In genomic region chr14:25607968-25608491, GRCm38 (mm10) we compare ENCODE assay signal across 8 mouse cellular contexts.
DNase-seq lines count a peak whose midpoint lies in the region; ATAC-seq and TF ChIP-seq lines count a peak whose summit lies in the region.

No protein-coding gene starts in this region.

- peak overlapping the region; percentile 91 for H3K4me2 ChIP-seq in kidney, embryonic 15.5 days
- peak overlapping the region; percentile 100 for H3K4me2 ChIP-seq in lung, embryonic 15.5 days

- H3K4me1 ChIP-seq in brown adipose tissue, adult 24 weeks (ENCODE audit: control insufficient read depth, insufficient read depth, insufficient read length, low read length), result peaks cover 40% of the 10 kb centered on the region
- H3K4me1 ChIP-seq in kidney, embryonic 15.5 days, result peaks cover 92% of the 10 kb centered on the region
- H3K4me1 ChIP-seq in lung, embryonic 15.5 days, result peaks cover 86% of the 10 kb centered on the region

- no peaks in the 10 kb centered on the region for H3K9me3 ChIP-seq in kidney, embryonic 15.5 days (replicated peaks)
- no peaks in the 10 kb centered on the region for H3K9me3 ChIP-seq in lung, embryonic 15.5 days

- no peaks in the 10 kb centered on the region for H3K36me3 ChIP-seq in kidney, embryonic 15.5 days
- no peaks in the 10 kb centered on the region for H3K36me3 ChIP-seq in lung, embryonic 15.5 days

- peak overlapping the region; percentile 81 for H3K9ac ChIP-seq in kidney, embryonic 15.5 days
- H3K9ac ChIP-seq in lung, embryonic 15.5 days, result peak overlapping the region; percentile 77

- peak; percentile 55 for ATAC-seq in kidney, embryonic 15.5 days (replicated peaks; ENCODE audit: low FRiP score)
- ATAC-seq in lung, embryonic 15.5 days (ENCODE audit: borderline replicate concordance, extremely low read depth, low FRiP score, low TSS enrichment), result peak; percentile 62; the same call in 1 of the 2 replicates
- peak; percentile 62 for ATAC-seq in neutrophil, adult 5-6 weeks (ENCODE audit: extremely low read depth, insufficient number of reproducible peaks, low FRiP score, poor library complexity, severe bottlenecking)

- under 1% methylated on average over 41 of the region's 53 CpGs for WGBS in kidney, embryonic 15.5 days
- under 1% methylated on average over 38 of the region's 53 CpGs for WGBS in lung, embryonic 15.5 days

- H3K27me3 ChIP-seq in kidney, embryonic 15.5 days, result no peaks in the 10 kb centered on the region
- H3K27me3 ChIP-seq in lung, embryonic 15.5 days, result no peaks in the 10 kb centered on the region

- peak overlapping the region; percentile 97 for H3K27ac ChIP-seq in layer of hippocampus, adult 2 months
- 0 out of 2 replicates have a peak overlapping the region, but pooled peaks have one; percentile 42 for H3K27ac ChIP-seq in brown adipose tissue, adult 24 weeks (replicated peaks; ENCODE audit: low read depth, low read length)
- H3K27ac ChIP-seq in kidney, embryonic 15.5 days, result peak overlapping the region; percentile 97
- H3K27ac ChIP-seq in lung, embryonic 15.5 days, result peak overlapping the region; percentile 91

- peak overlapping the region; percentile 81 for H3K4me3 ChIP-seq in layer of hippocampus, adult 2 months
- H3K4me3 ChIP-seq in brown adipose tissue, adult 24 weeks (ENCODE audit: insufficient read depth, low read depth, low read length), result peak overlapping the region; percentile 65
- peak overlapping the region; percentile 82 for H3K4me3 ChIP-seq in kidney, embryonic 15.5 days (replicated peaks)
- H3K4me3 ChIP-seq in lung, embryonic 15.5 days, result peak overlapping the region; percentile 77

- TF ChIP-seq CTCF in layer of hippocampus, adult 2 months (conservative IDR thresholded peaks at IDR 0.05), result peak; percentile 23; the same call in 1 of the 2 replicates

- DNase-seq in layer of hippocampus, adult 2 months (ENCODE audit: low spot score in 2 of 2), result peak in 1 of 2 experiments; percentile 50
- DNase-seq in layer of hippocampus, adult 9-10 months (ENCODE audit: low spot score), result no peak
- DNase-seq in frontal cortex, postnatal 36 days (ENCODE audit: low spot score in 2 of 2), result peak; percentile 63 to 69
- DNase-seq in yolk sac, embryonic 10.5 days (ENCODE audit: low spot score), result peak; percentile 50

Comparison
In these comparisons a context has a peak if more than half of its experiments do, and no peak if none do; other contexts are left out.
1. H3K27ac ChIP-seq: peak in every context shown above with its lines; median percentile 97 in layer of hippocampus, adult 2 months; 97 in kidney, embryonic 15.5 days; 91 in lung, embryonic 15.5 days; 42 in brown adipose tissue, adult 24 weeks.